Mouse (Mus musculus): ENCODE measurements around the gene Zyx.

Zyx gene

GRCm38 (mm10) chr6:42398998-42399397 lies 49.6 kb downstream of the Zyx start:
- no peak for DNase-seq (ENCODE audit: low read depth)

GRCm38 (mm10) chr6:42399938-42400337 lies 50.5 kb downstream of the Zyx start, which contains the start of gene Tas2r143:
Gene Tas2r143, plus strand, starts transcription at chr6:42400238.
- no peak for DNase-seq (ENCODE audit: low read depth)

GRCm38 (mm10) chr6:42405134-42405533 lies 55.7 kb downstream of the Zyx start, which contains the start of gene Tas2r135:
Gene Tas2r135, plus strand, starts transcription at chr6:42405434.
- DNase-seq (ENCODE audit: low read depth): no peak
